Comparison of ENCODE assay signal across 26 mouse cellular contexts in the genomic region with DNA sequence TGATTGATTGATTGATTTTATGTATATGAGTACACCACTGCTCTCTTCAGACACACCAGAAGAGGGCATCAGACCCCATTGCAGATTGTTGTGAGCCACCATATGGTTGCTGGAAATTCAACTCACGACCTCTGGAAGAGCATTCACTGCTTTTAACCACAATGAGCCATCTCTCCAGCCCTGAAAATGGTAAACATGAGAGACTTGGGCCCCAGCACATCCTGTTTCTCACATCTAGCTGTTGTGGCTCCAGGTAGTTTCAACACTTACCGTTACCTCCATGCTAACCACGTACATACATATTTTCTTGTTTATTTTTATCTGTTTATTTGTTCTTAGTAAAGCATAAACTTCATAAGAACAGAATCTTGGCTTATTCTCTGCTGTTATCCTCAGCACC. TPM values are rescaled to one million over a fixed set of nuclear protein-coding genes. Genes with fewer than 3 reads are reported as not detected.
DNase-seq lines count a peak whose midpoint lies in the region; ATAC-seq lines count a peak whose summit lies in the region.
"Had no signal": no experiment of that assay in that cellular context is flagged by ENCODE, and none has a peak within 500 bp of the region (broad histone marks: within the 10 kb centered on the region; RNA-seq: fewer than 3 reads in every experiment).

No protein-coding gene starts in this region.

- H3K36me3 ChIP-seq in forebrain, embryonic 10.5 days (replicated peaks) = no peaks in the 10 kb centered on the region
- H3K36me3 ChIP-seq: embryonic facial prominence, embryonic 13.5 days; embryonic facial prominence, embryonic 15.5 days; forebrain, embryonic 15.5 days; G1E had no signal

- H3K4me1 ChIP-seq in forebrain, embryonic 10.5 days = no peaks in the 10 kb centered on the region
- H3K4me1 ChIP-seq: embryonic facial prominence, embryonic 13.5 days; embryonic facial prominence, embryonic 15.5 days; forebrain, embryonic 13.5 days; forebrain, embryonic 15.5 days had no signal

- no peaks in the 10 kb centered on the region for H3K27me3 ChIP-seq in forebrain, embryonic 10.5 days (ENCODE audit: poor library complexity, severe bottlenecking)
- H3K27me3 ChIP-seq: CH12.LX; embryonic facial prominence, embryonic 13.5 days; embryonic facial prominence, embryonic 15.5 days; forebrain, embryonic 13.5 days; forebrain, embryonic 15.5 days had no signal

- peak; percentile 89 for ATAC-seq in CD4-positive, CD25-positive, alpha-beta regulatory T cell, adult 4 months
- ATAC-seq in activated CD4-positive, CD25-positive, alpha-beta regulatory T cell, adult 4 months = peak; percentile 68
- ATAC-seq in inflammation-experienced regulatory T-cells, adult 6 months = peak; percentile 87
- ATAC-seq: forebrain, embryonic 13.5 days; forebrain, embryonic 15.5 days; forebrain, postnatal 0 days; Patski had no signal

- H3K27ac ChIP-seq in forebrain, embryonic 10.5 days = no peak overlapping the region
- H3K27ac ChIP-seq: embryonic facial prominence, embryonic 13.5 days; embryonic facial prominence, embryonic 15.5 days; forebrain, embryonic 13.5 days; forebrain, embryonic 15.5 days had no signal

- H3K9me3 ChIP-seq in forebrain, embryonic 10.5 days = no peaks in the 10 kb centered on the region
- H3K9me3 ChIP-seq: embryonic facial prominence, embryonic 13.5 days; embryonic facial prominence, embryonic 15.5 days; forebrain, embryonic 13.5 days; forebrain, embryonic 15.5 days; G1E had no signal

- H3K4me3 ChIP-seq in forebrain, embryonic 10.5 days = no peak overlapping the region
- H3K4me3 ChIP-seq: embryonic facial prominence, embryonic 13.5 days; embryonic facial prominence, embryonic 15.5 days; erythroblast, embryonic 14.5 days; forebrain, embryonic 13.5 days; forebrain, embryonic 15.5 days had no signal

- DNase-seq in CD4-positive helper T cell, adult 2 months (ENCODE audit: low read depth, low spot score) = peak; percentile 36
- no peak for DNase-seq in forebrain, embryonic 10.5 days (ENCODE audit: extremely low spot score, low spot score)
- no peak for DNase-seq in heart, adult 18-20 months
- DNase-seq in kidney, adult 11 months = no peak
- DNase-seq in yolk sac, embryonic 10.5 days (ENCODE audit: low spot score) = no peak
- DNase-seq: adrenal gland, postnatal 10 days; adrenal gland, postnatal 25 days; cerebellum, adult 11 months; cerebellum, adult 18-20 months; cerebellum, adult 8-10 months; cerebellum, adult 9-11 months; cerebellum, postnatal 14 days; cerebellum, postnatal 36 days; embryo, embryonic 11 days; forebrain, postnatal 0 days had no signal

- 84% methylated on average over 3 of the region's 3 CpGs for WGBS in forebrain, embryonic 10.5 days

RNA-seq across cellular contexts. Expression of a gene that starts 42.4 kb away (rescaled TPM):
- polyA plus RNA-seq in CD4-positive, CD25-positive, alpha-beta regulatory T cell, adult 4 months (2017; shearing (Covaris generic)) = 10 to 100 TPM; 12.8 to 14.6 TPM
- 1 to 10 TPM; 8.1 to 9.7 TPM for polyA plus RNA-seq in activated CD4-positive, CD25-positive, alpha-beta regulatory T cell, adult 4 months (2017; shearing (Covaris generic))
- 10 to 100 TPM in 2 of 3 experiments, under 1 TPM in 1; 0.88 to 17.6 (median 14.3) TPM for polyA plus RNA-seq in inflammation-experienced regulatory T-cells, adult 6 months (2017; shearing (Covaris generic))
- polyA plus RNA-seq in forebrain, embryonic 10.5 days (2016; fragmentation: Nextera tagmentation; extraction: Ambion mirVana) = 0.37 and 0.69 TPM in 2 replicates
- 1 to 10 TPM; 3.0 to 3.4 TPM for total RNA-seq in heart, adult 18-20 months (2021)
- polyA plus RNA-seq: erythroblast, embryonic 14.5 days; G1E had no signal
